Mouse (Mus musculus) liver, embryonic 14.5 days (tissue): ENCODE measurements around the gene Ets1. TPM values are rescaled to one million over a fixed set of nuclear protein-coding genes. Genes with fewer than 3 reads are reported as not detected.

Source experiments
- ATAC-seq: fragments of 200-750 bp; cut with Nextera tagmentation; 2 replicates; pipeline ENCODE4 v1.8.0; 2017; ENCODE audit warnings: moderate number of reproducible peaks, mild to moderate bottlenecking, moderate library complexity; ENCODE audit not compliant: insufficient read depth
- DNase-seq, 3 experiments: peaks; one replicate each; pipeline ENCODE4 v3.0.0-alpha.2; 2012 to 2013; ENCODE audit warnings: low read depth in 3 of 3, low spot score in 3 of 3
- H3K27ac ChIP-seq: fragments of 300-500 bp; sonication (generic); 2 replicates; pipeline ENCODE4 v1.5.1; 2014; ENCODE audit warnings: moderate library complexity, mild to moderate bottlenecking, control low read depth, inconsistent platforms
- H3K27me3 ChIP-seq: fragments of 300-500 bp; sonication (generic); 2 replicates; pipeline ENCODE4 v1.6.1; 2014; ENCODE audit warnings: mild to moderate bottlenecking, low read length, moderate library complexity; ENCODE audit not compliant: control insufficient read depth, insufficient read depth
- H3K36me3 ChIP-seq: fragments of 300-500 bp; sonication (generic); replicated peaks from 2 replicates; pipeline ENCODE4 v1.6.1; 2014; ENCODE audit warnings: low read depth; ENCODE audit not compliant: control insufficient read depth, insufficient read depth
- H3K4me1 ChIP-seq, 2 experiments: fragments of 200-500 bp in 1 of 2; fragments of 300-500 bp in 1 of 2; sonication (generic) in 1 of 2; replicated peaks; 2 replicates each; pipeline ENCODE4 v1.6.1; 2012 to 2014; ENCODE audit warnings: antibody characterized with exemption in 1 of 2, inconsistent platforms in 1 of 2, low read length in 1 of 2; ENCODE audit not compliant: control insufficient read depth in 2 of 2, insufficient read depth in 2 of 2
- H3K4me2 ChIP-seq: fragments of 300-500 bp; sonication (generic); 2 replicates; pipeline ENCODE4 v1.6.1; 2014; ENCODE audit warnings: low read depth, mild to moderate bottlenecking, control low read depth, moderate library complexity
- H3K4me3 ChIP-seq, 2 experiments: fragments of 200-500 bp in 1 of 2; fragments of 300-500 bp in 1 of 2; sonication (generic) in 1 of 2; 2 replicates each; pipeline ENCODE4 v1.5.1; 2012 to 2014; ENCODE audit warnings: low read depth in 2 of 2, low read length in 2 of 2, mild to moderate bottlenecking in 2 of 2, control low read depth in 1 of 2, inconsistent platforms in 1 of 2, moderate library complexity in 1 of 2; ENCODE audit not compliant: insufficient read depth in 1 of 2
- H3K9ac ChIP-seq: fragments of 300-500 bp; sonication (generic); replicated peaks from 2 replicates; pipeline ENCODE4 v1.6.1; 2014; ENCODE audit warnings: mild to moderate bottlenecking, control low read depth, moderate library complexity
- H3K9me3 ChIP-seq: fragments of 300-500 bp; sonication (generic); 2 replicates; pipeline ENCODE4 v1.6.1; 2016; ENCODE audit warnings: low read length, mixed read lengths; ENCODE audit not compliant: control insufficient read depth
- CTCF ChIP-seq: IDR thresholded peaks from 2 replicates; pipeline ENCODE4 v1.5.1; 2016; ENCODE audit warnings: antibody characterized with exemption, low read depth, control low read depth
- EP300 ChIP-seq: IDR thresholded peaks from 2 replicates; pipeline ENCODE4 v1.6.1; 2016; ENCODE audit warnings: antibody characterized with exemption, low read depth
- WGBS: fragments of 180-500 bp; shearing (Covaris S2); extraction: QIAGEN DNeasy Blood & Tissue Kit; methylation state at CpG from one replicate; pipeline ENCODE4 v1.1.7; 2014; ENCODE audit not compliant: insufficient replicate concordance; 5-methylcytosine and 5-hydroxymethylcytosine counted together
- polyA plus RNA-seq, 2 experiments: library from polyadenylated mRNA; depleted of rRNA in 1 of 2; stranded (reverse) in 1 of 2; unstranded in 1 of 2; fragments of >200 nt; fragmentation: Nextera tagmentation in 1 of 2; extraction: Ambion mirVana in 1 of 2; gene quantifications; 2 replicates each; pipeline versions ENCODE4 v1.2.1 to v1.2.3; 2012 to 2014

Ets1 gene
- polyA plus RNA-seq, 2 experiments: 4.4 to 8.0 TPM

GRCm38 (mm10) chr9:32710987-32711652 lies 75.1 kb downstream of the Ets1 start:
- H3K36me3 ChIP-seq: no peaks in the 10 kb centered on the region
- TF ChIP-seq CTCF (no peak), EP300 (no peak)
- peaks cover 0 to 19% of the 10 kb centered on the region in 2 experiments; a peak in 2 of 4 replicates for H3K4me1 ChIP-seq
- H3K9ac ChIP-seq: no peak overlapping the region
- no peak overlapping the region for H3K4me2 ChIP-seq
- ATAC-seq (no peak), DNase-seq (no peak)
- H3K27me3 ChIP-seq: no peaks in the 10 kb centered on the region
- WGBS: 67% methylated on average over 12 of the region's 12 CpGs
- H3K27ac ChIP-seq: no peak overlapping the region
- no peak overlapping the region for H3K4me3 ChIP-seq
- H3K9me3 ChIP-seq: no peaks in the 10 kb centered on the region

GRCm38 (mm10) chr9:32711768-32712167 lies 75.7 kb downstream of the Ets1 start:
- ATAC-seq: no peak
- Histone ChIP-seq H3K9ac (no peak overlapping the region), H3K4me1 (peaks cover 0 to 19% of the 10 kb centered on the region in 2 experiments; a peak in 2 of 4 replicates), H3K4me3 (no peak overlapping the region), H3K36me3 (no peaks in the 10 kb centered on the region), H3K27ac (no peak overlapping the region), H3K27me3 (no peaks in the 10 kb centered on the region), H3K9me3 (no peaks in the 10 kb centered on the region), H3K4me2 (no peak overlapping the region)
- no peak for TF ChIP-seq EP300
- TF ChIP-seq CTCF: no peak
- WGBS: 60% methylated on average over 4 of the region's 4 CpGs
- no peak for DNase-seq

GRCm38 (mm10) chr9:32712383-32712910 lies 76.4 kb downstream of the Ets1 start:
- H3K9me3 ChIP-seq: no peaks in the 10 kb centered on the region
- DNase-seq (no peak), ATAC-seq (no peak)
- H3K4me3 ChIP-seq: no peak overlapping the region
- H3K27ac ChIP-seq: no peak overlapping the region
- no peaks in the 10 kb centered on the region for H3K36me3 ChIP-seq
- no peak overlapping the region for H3K4me2 ChIP-seq
- peaks cover 0 to 20% of the 10 kb centered on the region in 2 experiments; a peak in 2 of 4 replicates for H3K4me1 ChIP-seq
- TF ChIP-seq CTCF: no peak
- TF ChIP-seq EP300: no peak
- H3K9ac ChIP-seq: no peak overlapping the region
- WGBS: 74% methylated on average over 7 of the region's 7 CpGs
- no peaks in the 10 kb centered on the region for H3K27me3 ChIP-seq

- no peak for ATAC-seq
- no peak overlapping the region for H3K9ac ChIP-seq
- H3K4me3 ChIP-seq: no peak overlapping the region
- 65% methylated on average over 1 of the region's 1 CpGs for WGBS
- H3K27ac ChIP-seq: no peak overlapping the region
- DNase-seq: no peak
- TF ChIP-seq CTCF (no peak), EP300 (no peak)
- H3K36me3 ChIP-seq: no peaks in the 10 kb centered on the region
- peaks cover 0 to 21% of the 10 kb centered on the region in 2 experiments; a peak in 3 of 4 replicates for H3K4me1 ChIP-seq
- no peak overlapping the region for H3K4me2 ChIP-seq
- H3K9me3 ChIP-seq: no peaks in the 10 kb centered on the region
- H3K27me3 ChIP-seq: no peaks in the 10 kb centered on the region
These were observed 77.1 kb downstream of the Ets1 start for GRCm38 (mm10) chr9:32713106-32713505.

- Histone ChIP-seq H3K27me3 (no peaks in the 10 kb centered on the region), H3K36me3 (no peaks in the 10 kb centered on the region), H3K9me3 (no peaks in the 10 kb centered on the region), H3K27ac (no peak overlapping the region), H3K4me3 (no peak overlapping the region), H3K4me1 (peaks cover 0 to 22% of the 10 kb centered on the region in 2 experiments; a peak in 3 of 4 replicates), H3K9ac (no peak overlapping the region), H3K4me2 (no peak overlapping the region)
- no peak for TF ChIP-seq CTCF
- TF ChIP-seq EP300: no peak
- DNase-seq (no peak), ATAC-seq (no peak)
- 50% methylated on average over 4 of the region's 4 CpGs for WGBS
These were observed 77.8 kb downstream of the Ets1 start for GRCm38 (mm10) chr9:32713790-32714189.
